Comparison of ENCODE assay signal across 8 mouse cellular contexts in genomic region chr4:136425000-136425288, GRCm38 (mm10). TPM values are rescaled to one million over a fixed set of nuclear protein-coding genes. Genes with fewer than 3 reads are reported as not detected.
DNase-seq lines count a peak whose midpoint lies in the region; ATAC-seq and TF ChIP-seq lines count a peak whose summit lies in the region.

No protein-coding gene starts in this region.

- 6% methylated on average over 15 of the region's 15 CpGs for WGBS in heart, adult 2 months
- 2% methylated on average over 15 of the region's 15 CpGs for WGBS in embryonic facial prominence, embryonic 15.5 days

- no peaks in the 10 kb centered on the region for H3K79me2 ChIP-seq in heart, adult 2 months (replicated peaks; ENCODE audit: control insufficient read depth, insufficient read depth, low read length)

- H3K36me3 ChIP-seq in heart, adult 2 months (ENCODE audit: control insufficient read depth, insufficient read depth, low read length): no peaks in the 10 kb centered on the region
- no peaks in the 10 kb centered on the region for H3K36me3 ChIP-seq in embryonic facial prominence, embryonic 15.5 days

- no peaks in the 10 kb centered on the region for H3K4me1 ChIP-seq in heart, adult 2 months (ENCODE audit: control insufficient read depth, insufficient read depth, low read length)
- H3K4me1 ChIP-seq in embryonic facial prominence, embryonic 15.5 days: peaks cover 13% of the 10 kb centered on the region

- H3K27ac ChIP-seq in heart, adult 2 months: no peak overlapping the region
- no peak overlapping the region for H3K27ac ChIP-seq in embryonic facial prominence, embryonic 15.5 days (replicated peaks)

- H3K4me2 ChIP-seq in embryonic facial prominence, embryonic 15.5 days (replicated peaks): peak overlapping the region; percentile 98

- H3K4me3 ChIP-seq in heart, adult 2 months: peak overlapping the region; percentile 41
- peak overlapping the region; percentile 53 for H3K4me3 ChIP-seq in embryonic facial prominence, embryonic 15.5 days (replicated peaks)

- DNase-seq in heart, adult 2 months: peak in 1 of 2 experiments; percentile 8
- no peak for DNase-seq in heart, adult 11 months
- peak; percentile 49 for DNase-seq in R1 (ENCODE audit: low read depth, low spot score)
- peak; percentile 14 for DNase-seq in kidney, adult 9 months
- peak; percentile 40 for DNase-seq in lung, postnatal 36 days
- DNase-seq in thymus, postnatal 4 days: peak; percentile 68
- no peak for DNase-seq in urinary bladder, adult 18-20 months (ENCODE audit: low spot score in 2 of 2)

- H3K9me3 ChIP-seq in embryonic facial prominence, embryonic 15.5 days (replicated peaks): no peaks in the 10 kb centered on the region

- ATAC-seq in embryonic facial prominence, embryonic 15.5 days (ENCODE audit: insufficient number of reproducible peaks, low FRiP score, low TSS enrichment, low read depth): no peak

- TF ChIP-seq CTCF in heart, adult 2 months (IDR thresholded peaks at IDR 0.05): peak; percentile 55

- no peak for TF ChIP-seq POLR2A in heart, adult 2 months (IDR thresholded peaks at IDR 0.05; ENCODE audit: insufficient read depth, low read depth, low read length)

- intact Hi-C loops in heart, adult 2 months (cut with DNase I): no loop called here

- no peak for TF ChIP-seq EP300 in heart, adult 2 months (IDR thresholded peaks at IDR 0.05; ENCODE audit: insufficient read depth, low read depth, low read length)

- H3K27me3 ChIP-seq in heart, adult 2 months (ENCODE audit: control insufficient read depth, insufficient read depth, low read length): peaks cover 9% of the 10 kb centered on the region
- H3K27me3 ChIP-seq in embryonic facial prominence, embryonic 15.5 days: peaks cover 40% of the 10 kb centered on the region

- no peak overlapping the region for H3K9ac ChIP-seq in heart, adult 2 months (ENCODE audit: low read depth, low read length)
- H3K9ac ChIP-seq in embryonic facial prominence, embryonic 15.5 days: no peak overlapping the region

RNA-seq across cellular contexts. Expression of gene Htr1d, which starts 1.6 kb away (rescaled TPM):
- not detected for total RNA-seq in heart, adult 2 months (2021)
- polyA plus RNA-seq in heart, adult 2 months (2012; rRNA removed): 0.04 and 0.09 TPM in 2 replicates
- 0.67 and 0.75 TPM in 2 replicates for polyA plus RNA-seq in embryonic facial prominence, embryonic 15.5 days (2015; fragmentation: Nextera tagmentation; extraction: Ambion mirVana)

RNA-seq across cellular contexts. Expression of gene 6030445D17Rik, which starts 37.1 kb away (rescaled TPM):
- under 1 TPM; 0.31 to 0.45 TPM for total RNA-seq in heart, adult 2 months (2021)
- 0.27 and 0.56 TPM in 2 replicates for polyA plus RNA-seq in heart, adult 2 months (2012; rRNA removed)
- 0.19 and 0.28 TPM in 2 replicates for polyA plus RNA-seq in embryonic facial prominence, embryonic 15.5 days (2015; fragmentation: Nextera tagmentation; extraction: Ambion mirVana)

RNA-seq across cellular contexts. Expression of gene Luzp1, which starts 44.6 kb away (rescaled TPM):
- 10 to 100 TPM; 36.5 to 37.8 TPM for total RNA-seq in heart, adult 2 months (2021)
- 11.0 and 21.4 TPM in 2 replicates for polyA plus RNA-seq in heart, adult 2 months (2012; rRNA removed)
- polyA plus RNA-seq in embryonic facial prominence, embryonic 15.5 days (2015; fragmentation: Nextera tagmentation; extraction: Ambion mirVana): 114 and 124 TPM in 2 replicates

Comparison
In these comparisons a context has a peak if more than half of its experiments do, and no peak if none do; other contexts are left out.
1. DNase-seq: peak in R1 (single experiment), kidney, adult 9 months (single experiment), lung, postnatal 36 days (single experiment) and thymus, postnatal 4 days (single experiment); none in heart, adult 11 months (single experiment) and urinary bladder, adult 18-20 months (0 of 2).